Mouse (Mus musculus): ENCODE measurements at regions not wholly inside any gene's neighbourhood (a gene's known extent, or its start where the extent isn't known, plus 50 kb on each side); places are given as distances from the start of the nearest gene placed in this dataset.

GRCm38 (mm10) chr2:72647642-72648041 is 171.7 kb downstream of the Cdca7 start:
- Histone ChIP-seq H3K4me1 (ENCODE audit: control insufficient read depth in 1 of 2, insufficient read depth in 2 of 2) (no peaks in the 10 kb centered on the region), H3K4me3 (replicated peaks in 1 of 3; ENCODE audit: low read depth in 2 of 3, low read length in 2 of 3, poor library complexity in 1 of 3) (no peak overlapping the region), H3K27me3 (replicated peaks) (no peaks in the 10 kb centered on the region), H3K79me2 (replicated peaks; ENCODE audit: control insufficient read depth, extremely low read depth, insufficient read depth, poor library complexity, severe bottlenecking) (no peaks in the 10 kb centered on the region), H3K36me3 (replicated peaks in 1 of 2; ENCODE audit: control insufficient read depth in 1 of 2, insufficient read depth in 1 of 2, low read length in 1 of 2) (no peaks in the 10 kb centered on the region), H3K27ac (ENCODE audit: insufficient read depth, low read depth) (no peak overlapping the region), H3K9ac (ENCODE audit: insufficient read depth, low read depth) (no peak overlapping the region), H3K4me2 (ENCODE audit: insufficient read depth, low read depth, poor library complexity, severe bottlenecking) (no peak overlapping the region), H3K9me3 (replicated peaks; ENCODE audit: low read length) (no peaks in the 10 kb centered on the region)
- no peak for DNase-seq (ENCODE audit: extremely low read depth)
- TF ChIP-seq ELF1 (IDR thresholded peaks at IDR 0.05; ENCODE audit: low read depth, low read length) (no peak), MYC (IDR thresholded peaks at IDR 0.05; ENCODE audit: low read depth, low read length) (no peak), SMC3 (IDR thresholded peaks at IDR 0.05; ENCODE audit: low read depth, low read length) (no peak), SIN3A (IDR thresholded peaks at IDR 0.05; ENCODE audit: low read length) (no peak), TBP (conservative IDR thresholded peaks at IDR 0.05; ENCODE audit: low read depth, low read length) (no peak), HCFC1 (IDR thresholded peaks at IDR 0.05; ENCODE audit: low read depth, low read length) (no peak), E2F4 (IDR thresholded peaks at IDR 0.05; ENCODE audit: insufficient replicate concordance, low read depth, low read length) (no peak), NRF1 (IDR thresholded peaks at IDR 0.05; ENCODE audit: low read depth, low read length) (no peak), ETS1 (conservative IDR thresholded peaks at IDR 0.05; ENCODE audit: low read depth, low read length) (no peak), MAFK (IDR thresholded peaks at IDR 0.05; ENCODE audit: insufficient replicate concordance, low read length) (no peak), RCOR1 (conservative IDR thresholded peaks at IDR 0.05; ENCODE audit: low read depth, low read length) (no peak), RAD21 (IDR thresholded peaks at IDR 0.05; ENCODE audit: low read depth, low read length) (no peak), EP300 (IDR thresholded peaks at IDR 0.05; ENCODE audit: low read length) (no peak), NELFE (IDR thresholded peaks at IDR 0.05; ENCODE audit: low read depth, low read length) (no peak), UBTF (IDR thresholded peaks at IDR 0.05; ENCODE audit: low read depth, low read length) (no peak)
- in situ Hi-C loops (cut with MboI; ENCODE audit: low pct_ligation_motif_present, low pct_unique_long_range_greater_than_20kb, low sequenced_read_pairs), result loop anchor here (25.0 kb wide), 1 partner anchor 640 kb away; no protein-coding TSS in a partner anchor
- dilution Hi-C loops (cut with MboI; ENCODE audit: extremely low pct_ligation_motif_present, extremely low pct_unique_long_range_greater_than_20kb, low sequenced_read_pairs), result no loop called here

GRCm38 (mm10) chr2:72648294-72648693 is 172.3 kb downstream of the Cdca7 start:
- no peaks in the 10 kb centered on the region for H3K79me2 ChIP-seq (replicated peaks; ENCODE audit: control insufficient read depth, extremely low read depth, insufficient read depth, poor library complexity, severe bottlenecking)
- H3K36me3 ChIP-seq (replicated peaks in 1 of 2; ENCODE audit: control insufficient read depth in 1 of 2, insufficient read depth in 1 of 2, low read length in 1 of 2), result no peaks in the 10 kb centered on the region
- H3K9ac ChIP-seq (ENCODE audit: insufficient read depth, low read depth), result no peak overlapping the region
- no peak for DNase-seq (ENCODE audit: extremely low read depth)
- no peak overlapping the region for H3K4me2 ChIP-seq (ENCODE audit: insufficient read depth, low read depth, poor library complexity, severe bottlenecking)
- dilution Hi-C loops (cut with MboI; ENCODE audit: extremely low pct_ligation_motif_present, extremely low pct_unique_long_range_greater_than_20kb, low sequenced_read_pairs) (no loop called here), in situ Hi-C loops (cut with MboI; ENCODE audit: low pct_ligation_motif_present, low pct_unique_long_range_greater_than_20kb, low sequenced_read_pairs) (loop anchor here (25.0 kb wide), 1 partner anchor 639 kb away; no protein-coding TSS in a partner anchor)
- no peak overlapping the region for H3K27ac ChIP-seq (ENCODE audit: insufficient read depth, low read depth)
- H3K4me3 ChIP-seq (replicated peaks in 1 of 3; ENCODE audit: low read depth in 2 of 3, low read length in 2 of 3, poor library complexity in 1 of 3), result no peak overlapping the region
- no peaks in the 10 kb centered on the region for H3K27me3 ChIP-seq (replicated peaks)
- no peaks in the 10 kb centered on the region for H3K9me3 ChIP-seq (replicated peaks; ENCODE audit: low read length)
- no peaks in the 10 kb centered on the region for H3K4me1 ChIP-seq (ENCODE audit: control insufficient read depth in 1 of 2, insufficient read depth in 2 of 2)
- TF ChIP-seq RAD21 (IDR thresholded peaks at IDR 0.05; ENCODE audit: low read depth, low read length) (no peak), NELFE (IDR thresholded peaks at IDR 0.05; ENCODE audit: low read depth, low read length) (no peak), KAT2A (IDR thresholded peaks at IDR 0.05; ENCODE audit: insufficient replicate concordance, low read length) (no peak), TCF12 (IDR thresholded peaks at IDR 0.05; ENCODE audit: low read depth, low read length) (no peak), GABPA (IDR thresholded peaks at IDR 0.05; ENCODE audit: insufficient replicate concordance, low read depth, low read length) (no peak), POLR2A (IDR thresholded peaks at IDR 0.05; ENCODE audit: low read depth, low read length) (no peak), TBP (conservative IDR thresholded peaks at IDR 0.05; ENCODE audit: low read depth, low read length) (no peak), ZKSCAN1 (IDR thresholded peaks at IDR 0.05; ENCODE audit: borderline replicate concordance, low read depth, low read length) (no peak), MYC (IDR thresholded peaks at IDR 0.05; ENCODE audit: low read depth, low read length) (no peak), NRF1 (IDR thresholded peaks at IDR 0.05; ENCODE audit: low read depth, low read length) (no peak), ZMIZ1 (IDR thresholded peaks at IDR 0.05; ENCODE audit: low read depth, low read length) (no peak), ZC3H11A (IDR thresholded peaks at IDR 0.05; ENCODE audit: low read depth, low read length) (no peak), E2F4 (IDR thresholded peaks at IDR 0.05; ENCODE audit: insufficient replicate concordance, low read depth, low read length) (no peak), CHD1 (IDR thresholded peaks at IDR 0.05; ENCODE audit: low read depth, low read length) (no peak), MAZ (IDR thresholded peaks at IDR 0.05; ENCODE audit: low read depth, low read length) (no peak), MEF2A (IDR thresholded peaks at IDR 0.05; ENCODE audit: borderline replicate concordance, low read depth, low read length) (no peak), MAFK (IDR thresholded peaks at IDR 0.05; ENCODE audit: insufficient replicate concordance, low read length) (no peak)
